In genomic region chr5:28122491-28123454, GRCm38 (mm10) we compare ENCODE assay signal across 7 mouse cellular contexts. TPM values are rescaled to one million over a fixed set of nuclear protein-coding genes. Genes with fewer than 3 reads are reported as not detected.
DNase-seq lines count a peak whose midpoint lies in the region; ATAC-seq and TF ChIP-seq lines count a peak whose summit lies in the region.

No protein-coding gene starts in this region.

- DNase-seq in Muller cell, postnatal 12 days (ENCODE audit: inconsistent ontology term), result peak; percentile 46
- peak; percentile 19 for DNase-seq in c-Kit-positive CD71-positive TER-119-negative erythroid progenitor cells, embryonic 14.5 days (ENCODE audit: low read depth)
- peak; percentile 75 for DNase-seq in forebrain, embryonic 11.5 days (ENCODE audit: low spot score)
- peak; percentile 21 for DNase-seq in layer of hippocampus, adult 9-11 months

- peak; percentile 72; the same call in 1 of the 2 replicates for TF ChIP-seq CTCF in small intestine, adult 2 months (IDR thresholded peaks at IDR 0.05; ENCODE audit: extremely low read depth, insufficient read length, insufficient replicate concordance, low read depth, low read length)

- peaks cover 90% of the 10 kb centered on the region for H3K27me3 ChIP-seq in forebrain, embryonic 11.5 days (ENCODE audit: control insufficient read depth, insufficient read depth, low read length)
- H3K27me3 ChIP-seq in small intestine, adult 2 months (ENCODE audit: control insufficient read depth, insufficient read depth, low read length), result peaks cover 64% of the 10 kb centered on the region

- no peak for TF ChIP-seq POLR2A in small intestine, adult 2 months (IDR thresholded peaks at IDR 0.05; ENCODE audit: low read depth, low read length)

- H3K27ac ChIP-seq in forebrain, embryonic 11.5 days (ENCODE audit: low read depth, low read length), result no peak overlapping the region
- no peak overlapping the region for H3K27ac ChIP-seq in small intestine, adult 2 months (ENCODE audit: insufficient read depth, low read depth, low read length)

- H3K9ac ChIP-seq in forebrain, embryonic 11.5 days (ENCODE audit: low read length), result no peak overlapping the region

- ATAC-seq in forebrain, embryonic 11.5 days (replicated peaks; ENCODE audit: low FRiP score), result peak; percentile 63
- ATAC-seq in hematopoietic stem cell, adult 5-6 weeks (replicated peaks in 1 of 2; ENCODE audit: insufficient read depth in 1 of 2, low FRiP score in 2 of 2, low TSS enrichment in 1 of 2, low read depth in 1 of 2, poor library complexity in 2 of 2, severe bottlenecking in 2 of 2), result peak; percentile 83 to 88
- ATAC-seq in megakaryocyte-erythroid progenitor cell, adult 5-6 weeks (replicated peaks; ENCODE audit: low FRiP score, low TSS enrichment, poor library complexity, severe bottlenecking), result peak; percentile 97

- H3K9me3 ChIP-seq in forebrain, embryonic 11.5 days (ENCODE audit: control insufficient read depth, low read length), result no peaks in the 10 kb centered on the region

- H3K36me3 ChIP-seq in forebrain, embryonic 11.5 days (ENCODE audit: control insufficient read depth, insufficient read depth, low read length), result no peaks in the 10 kb centered on the region
- H3K36me3 ChIP-seq in small intestine, adult 2 months (ENCODE audit: control insufficient read depth, insufficient read depth, low read length), result no peaks in the 10 kb centered on the region

- H3K4me3 ChIP-seq in forebrain, embryonic 11.5 days (ENCODE audit: low read depth, low read length), result no peak overlapping the region
- no peak overlapping the region for H3K4me3 ChIP-seq in small intestine, adult 2 months (ENCODE audit: low read depth, low read length)

- H3K4me2 ChIP-seq in forebrain, embryonic 11.5 days (ENCODE audit: low read depth, low read length, severe bottlenecking), result no peak overlapping the region

- peaks cover 10% of the 10 kb centered on the region; the same call in 1 of the 2 replicates for H3K4me1 ChIP-seq in forebrain, embryonic 11.5 days (replicated peaks; ENCODE audit: control insufficient read depth, insufficient read depth, low read length)
- 0 out of 2 replicates have a peak, but pooled peaks cover 2% of the 10 kb centered on the region for H3K4me1 ChIP-seq in small intestine, adult 2 months (ENCODE audit: control insufficient read depth, insufficient read depth, insufficient read length, low read length)

- WGBS in forebrain, embryonic 11.5 days, result under 1% methylated on average over 27 of the region's 27 CpGs
- WGBS in small intestine, adult 2 months, result 2% methylated on average over 27 of the region's 27 CpGs

RNA-seq across cellular contexts. Expression of gene En2, which starts 42.7 kb away (rescaled TPM):
- polyA plus RNA-seq in forebrain, embryonic 11.5 days (2014; fragmentation: Nextera tagmentation; extraction: Ambion mirVana), result not detected in 2 replicates
- total RNA-seq in hematopoietic stem cell, adult 5-6 weeks (2017), result not detected in 2 replicates
- not detected in 2 replicates for total RNA-seq in megakaryocyte-erythroid progenitor cell, adult 5-6 weeks (2014; fragmentation: Nextera tagmentation)
- not detected in 2 replicates for total RNA-seq in megakaryocyte-erythroid progenitor cell, adult 5-6 weeks (2017)
- polyA plus RNA-seq in small intestine, adult 2 months (2012; rRNA removed), result not detected in 2 replicates

RNA-seq across cellular contexts. Expression of gene Insig1, which starts 51.6 kb away (rescaled TPM):
- polyA plus RNA-seq in forebrain, embryonic 11.5 days (2014; fragmentation: Nextera tagmentation; extraction: Ambion mirVana), result 102 and 103 TPM in 2 replicates
- 46.3 and 85.8 TPM in 2 replicates for total RNA-seq in hematopoietic stem cell, adult 5-6 weeks (2017)
- 11.1 and 17.1 TPM in 2 replicates for total RNA-seq in megakaryocyte-erythroid progenitor cell, adult 5-6 weeks (2014; fragmentation: Nextera tagmentation)
- total RNA-seq in megakaryocyte-erythroid progenitor cell, adult 5-6 weeks (2017), result 24.4 and 38.2 TPM in 2 replicates
- polyA plus RNA-seq in small intestine, adult 2 months (2012; rRNA removed), result 82.2 and 110 TPM in 2 replicates

Comparison
In these comparisons a context has a peak if more than half of its experiments do, and no peak if none do; other contexts are left out.
1. DNase-seq: peak in every context shown above with its lines; median percentile 75 in forebrain, embryonic 11.5 days; 46 in Muller cell, postnatal 12 days; 21 in layer of hippocampus, adult 9-11 months; 19 in c-Kit-positive CD71-positive TER-119-negative erythroid progenitor cells, embryonic 14.5 days.